Comparison of ENCODE assay signal across 24 mouse cellular contexts in genomic region chr16:38401468-38401867, GRCm38 (mm10). TPM values are rescaled to one million over a fixed set of nuclear protein-coding genes. Genes with fewer than 3 reads are reported as not detected.
"Had no signal": no experiment of that assay in that cellular context is flagged by ENCODE, and none has a peak within 500 bp of the region (broad histone marks: within the 10 kb centered on the region; RNA-seq: fewer than 3 reads in every experiment).

No protein-coding gene starts in this region.

- DNase-seq: retina, postnatal 1 day; right cerebral cortex, adult 18-20 months; right cerebral cortex, postnatal 14 days; right cerebral cortex, postnatal 25 days; right cerebral cortex, postnatal 4 days; spleen, adult 18-20 months; thymus, adult 18-20 months; thymus, adult 2 months; thymus, postnatal 14 days; thymus, postnatal 25 days; thymus, postnatal 36 days; thymus, postnatal 4 days had no signal

- H3K9ac ChIP-seq: neural tube, embryonic 13.5 days; neural tube, embryonic 15.5 days; stomach, embryonic 15.5 days had no signal

- H3K4me3 ChIP-seq: neural tube, embryonic 13.5 days; neural tube, embryonic 15.5 days; stomach, embryonic 15.5 days had no signal

- H3K9me3 ChIP-seq: neural tube, embryonic 13.5 days; neural tube, embryonic 15.5 days; stomach, embryonic 15.5 days had no signal

- H3K27ac ChIP-seq: neural tube, embryonic 13.5 days; neural tube, embryonic 15.5 days; stomach, embryonic 15.5 days; stomach, postnatal 0 days had no signal

- H3K36me3 ChIP-seq: neural tube, embryonic 13.5 days; neural tube, embryonic 15.5 days; stomach, embryonic 15.5 days had no signal

- H3K27me3 ChIP-seq: neural tube, embryonic 13.5 days; neural tube, embryonic 15.5 days; stomach, embryonic 15.5 days had no signal

- H3K4me2 ChIP-seq: neural tube, embryonic 13.5 days; neural tube, embryonic 15.5 days; stomach, embryonic 15.5 days had no signal

RNA-seq across cellular contexts. Expression of gene Pla1a, which starts 31.5 kb away (rescaled TPM):
- polyA plus RNA-seq: stomach, embryonic 14.5 days had no signal

RNA-seq across cellular contexts. Expression of gene Gm21987, which starts 54.6 kb away (rescaled TPM):
- total RNA-seq: neutrophil, adult 5-6 weeks had no signal
- polyA plus RNA-seq: neural tube, embryonic 13.5 days; neural tube, embryonic 14.5 days; neural tube, embryonic 15.5 days; small intestine, adult 2 months; spleen, adult 2 months; stomach, embryonic 14.5 days; stomach, embryonic 15.5 days; stomach, postnatal 0 days; testis, adult 2 months; thymus, adult 2 months; thymus, postnatal 0 days; urinary bladder, adult 2 months had no signal
